In the genomic region with DNA sequence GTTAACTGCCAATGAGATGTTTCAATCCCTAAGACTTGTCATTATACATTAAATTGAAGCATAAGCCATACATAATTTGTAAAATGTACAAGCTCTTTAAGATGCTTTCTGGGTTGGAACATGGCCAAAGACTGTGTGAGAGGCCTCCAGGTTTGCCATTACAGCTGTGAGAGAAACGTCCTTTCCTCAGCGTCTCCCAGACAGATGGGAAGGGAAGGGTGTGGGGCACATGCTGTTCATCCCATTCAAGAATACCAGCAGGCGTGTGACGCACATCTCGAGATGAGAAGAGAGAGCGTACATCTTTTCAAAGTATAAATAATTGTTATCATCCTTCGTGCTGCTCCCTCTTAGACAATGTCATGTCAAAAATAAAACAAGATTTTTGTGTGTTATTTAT, we compare ENCODE assay signal across 25 mouse cellular contexts. TPM values are rescaled to one million over a fixed set of nuclear protein-coding genes. Genes with fewer than 3 reads are reported as not detected.
DNase-seq lines count a peak whose midpoint lies in the region; ATAC-seq and TF ChIP-seq lines count a peak whose summit lies in the region.
"Had no signal": no experiment of that assay in that cellular context is flagged by ENCODE, and none has a peak within 500 bp of the region (broad histone marks: within the 10 kb centered on the region; RNA-seq: fewer than 3 reads in every experiment).

No protein-coding gene starts in this region.

- peaks cover 12% of the 10 kb centered on the region for H3K9me3 ChIP-seq in embryonic facial prominence, embryonic 14.5 days (ENCODE audit: control insufficient read depth, low read length)
- peaks cover 9% of the 10 kb centered on the region; the same call in 1 of the 2 replicates for H3K9me3 ChIP-seq in embryonic facial prominence, embryonic 10.5 days
- peaks cover 7% of the 10 kb centered on the region; the same call in 1 of the 2 replicates for H3K9me3 ChIP-seq in forebrain, embryonic 14.5 days (replicated peaks; ENCODE audit: control insufficient read depth, low read length)
- peaks cover 12% of the 10 kb centered on the region; the same call in 1 of the 2 replicates for H3K9me3 ChIP-seq in forebrain, embryonic 10.5 days
- no peaks in the 10 kb centered on the region for H3K9me3 ChIP-seq in midbrain, postnatal 0 days (ENCODE audit: low read length)
- peaks cover 17% of the 10 kb centered on the region for H3K9me3 ChIP-seq in midbrain, embryonic 14.5 days (ENCODE audit: control insufficient read depth, low read length)
- H3K9me3 ChIP-seq: G1E had no signal

- no peak overlapping the region for H3K9ac ChIP-seq in embryonic facial prominence, embryonic 14.5 days (ENCODE audit: low read depth, low read length)
- no peak overlapping the region for H3K9ac ChIP-seq in forebrain, embryonic 14.5 days (ENCODE audit: low read length)
- H3K9ac ChIP-seq in midbrain, postnatal 0 days (replicated peaks; ENCODE audit: low read length, poor library complexity, severe bottlenecking), result no peak overlapping the region
- no peak overlapping the region for H3K9ac ChIP-seq in midbrain, embryonic 14.5 days (replicated peaks; ENCODE audit: low read length)
- H3K9ac ChIP-seq: embryonic facial prominence, embryonic 13.5 days; forebrain, embryonic 15.5 days; forebrain, postnatal 0 days had no signal

- DNase-seq in embryonic facial prominence, embryonic 14.5 days (ENCODE audit: low spot score), result peak; percentile 45
- no peak for DNase-seq in embryonic facial prominence, embryonic 10.5 days (ENCODE audit: low spot score)
- DNase-seq in forebrain, embryonic 14.5 days (ENCODE audit: low spot score), result peak; percentile 68
- no peak for DNase-seq in forebrain, embryonic 10.5 days (ENCODE audit: extremely low spot score, low spot score)
- DNase-seq in midbrain, postnatal 0 days (ENCODE audit: low spot score), result peak; percentile 10
- DNase-seq in midbrain, embryonic 14.5 days, result no peak
- DNase-seq in lung, postnatal 25 days (ENCODE audit: low spot score), result no peak
- DNase-seq: adrenal gland, adult 8-10 months; adrenal gland, postnatal 14 days; adrenal gland, postnatal 36 days; B cell, adult 2 months; cerebellum, adult 11-12 months; cerebellum, adult 2 months; cerebellum, adult 9-10 months; cerebellum, postnatal 10 days; cerebellum, postnatal 25 days; forebrain, postnatal 0 days had no signal

- no peaks in the 10 kb centered on the region for H3K27me3 ChIP-seq in embryonic facial prominence, embryonic 14.5 days (replicated peaks; ENCODE audit: control insufficient read depth, insufficient read depth, low read length)
- no peaks in the 10 kb centered on the region for H3K27me3 ChIP-seq in embryonic facial prominence, embryonic 10.5 days (replicated peaks; ENCODE audit: low read depth, poor library complexity, severe bottlenecking)
- no peaks in the 10 kb centered on the region for H3K27me3 ChIP-seq in forebrain, embryonic 14.5 days (replicated peaks; ENCODE audit: control insufficient read depth, insufficient read depth, low read length)
- no peaks in the 10 kb centered on the region for H3K27me3 ChIP-seq in forebrain, embryonic 10.5 days (ENCODE audit: poor library complexity, severe bottlenecking)
- H3K27me3 ChIP-seq in midbrain, postnatal 0 days (ENCODE audit: insufficient read depth, low read length), result no peaks in the 10 kb centered on the region
- H3K27me3 ChIP-seq in midbrain, embryonic 14.5 days (ENCODE audit: control insufficient read depth, insufficient read depth, low read length), result no peaks in the 10 kb centered on the region
- H3K27me3 ChIP-seq: CH12.LX; embryonic facial prominence, embryonic 13.5 days; forebrain, embryonic 15.5 days; Patski had no signal

- TF ChIP-seq CTCF in midbrain, postnatal 0 days (IDR thresholded peaks at IDR 0.05), result no peak

- no peaks in the 10 kb centered on the region; the same call in 1 of the 2 replicates for H3K4me1 ChIP-seq in embryonic facial prominence, embryonic 14.5 days (ENCODE audit: control insufficient read depth, insufficient read depth, low read length)
- H3K4me1 ChIP-seq in embryonic facial prominence, embryonic 10.5 days, result no peaks in the 10 kb centered on the region
- no peaks in the 10 kb centered on the region for H3K4me1 ChIP-seq in forebrain, embryonic 14.5 days (ENCODE audit: control insufficient read depth, insufficient read depth, low read length)
- H3K4me1 ChIP-seq in forebrain, embryonic 10.5 days, result peaks cover under 1% of the 10 kb centered on the region; the same call in 1 of the 2 replicates
- H3K4me1 ChIP-seq in midbrain, postnatal 0 days (ENCODE audit: insufficient read depth, low read length), result no peaks in the 10 kb centered on the region
- H3K4me1 ChIP-seq in midbrain, embryonic 14.5 days (ENCODE audit: control insufficient read depth, insufficient read depth, low read length), result no peaks in the 10 kb centered on the region
- H3K4me1 ChIP-seq: embryonic facial prominence, embryonic 13.5 days; forebrain, embryonic 15.5 days had no signal

- no peak overlapping the region for H3K4me2 ChIP-seq in embryonic facial prominence, embryonic 14.5 days (ENCODE audit: low read depth, low read length)
- no peak overlapping the region for H3K4me2 ChIP-seq in forebrain, embryonic 14.5 days (ENCODE audit: low read length)
- no peak overlapping the region for H3K4me2 ChIP-seq in midbrain, postnatal 0 days (ENCODE audit: low read depth, low read length, poor library complexity, severe bottlenecking)
- H3K4me2 ChIP-seq in midbrain, embryonic 14.5 days (ENCODE audit: low read length), result no peak overlapping the region
- H3K4me2 ChIP-seq: embryonic facial prominence, embryonic 13.5 days; forebrain, embryonic 15.5 days had no signal

- no peak for ATAC-seq in embryonic facial prominence, embryonic 14.5 days (ENCODE audit: low read depth)
- ATAC-seq in forebrain, embryonic 14.5 days, result 0 out of 2 replicates have a peak, but pooled peaks have one; percentile 57
- no peak for ATAC-seq in midbrain, postnatal 0 days (ENCODE audit: low FRiP score)
- no peak for ATAC-seq in midbrain, embryonic 14.5 days (ENCODE audit: low FRiP score, low TSS enrichment)
- ATAC-seq: activated CD4-positive, CD25-positive, alpha-beta regulatory T cell, adult 4 months; CD4-positive, CD25-positive, alpha-beta regulatory T cell, adult 4 months; forebrain, embryonic 15.5 days; forebrain, postnatal 0 days; Patski had no signal

- WGBS in embryonic facial prominence, embryonic 14.5 days, result 64% methylated on average over 7 of the region's 7 CpGs
- 81% methylated on average over 7 of the region's 7 CpGs for WGBS in embryonic facial prominence, embryonic 10.5 days
- WGBS in forebrain, embryonic 14.5 days, result 44% methylated on average over 7 of the region's 7 CpGs
- 74% methylated on average over 7 of the region's 7 CpGs for WGBS in forebrain, embryonic 10.5 days
- WGBS in midbrain, postnatal 0 days, result 44% methylated on average over 7 of the region's 7 CpGs
- 51% methylated on average over 7 of the region's 7 CpGs for WGBS in midbrain, embryonic 14.5 days

- no peak overlapping the region for H3K27ac ChIP-seq in embryonic facial prominence, embryonic 14.5 days (replicated peaks; ENCODE audit: low read depth, low read length)
- no peak overlapping the region for H3K27ac ChIP-seq in embryonic facial prominence, embryonic 10.5 days (replicated peaks)
- no peak overlapping the region for H3K27ac ChIP-seq in forebrain, embryonic 14.5 days (ENCODE audit: low read depth, low read length)
- no peak overlapping the region for H3K27ac ChIP-seq in forebrain, embryonic 10.5 days
- H3K27ac ChIP-seq in midbrain, postnatal 0 days (ENCODE audit: low read depth, low read length), result no peak overlapping the region
- no peak overlapping the region for H3K27ac ChIP-seq in midbrain, embryonic 14.5 days (replicated peaks; ENCODE audit: low read depth, low read length)
- H3K27ac ChIP-seq: embryonic facial prominence, embryonic 13.5 days; forebrain, embryonic 15.5 days had no signal

- H3K36me3 ChIP-seq in embryonic facial prominence, embryonic 14.5 days (ENCODE audit: control insufficient read depth, insufficient read depth, low read length), result peaks cover 51% of the 10 kb centered on the region
- H3K36me3 ChIP-seq in embryonic facial prominence, embryonic 10.5 days (replicated peaks), result peaks cover 41% of the 10 kb centered on the region
- peaks cover 30% of the 10 kb centered on the region for H3K36me3 ChIP-seq in forebrain, embryonic 14.5 days (ENCODE audit: control insufficient read depth, insufficient read depth, low read length)
- H3K36me3 ChIP-seq in forebrain, embryonic 10.5 days (replicated peaks), result peaks cover 30% of the 10 kb centered on the region
- peaks cover 14% of the 10 kb centered on the region; the same call in 1 of the 2 replicates for H3K36me3 ChIP-seq in midbrain, postnatal 0 days (ENCODE audit: insufficient read depth, low read length)
- peaks cover 35% of the 10 kb centered on the region for H3K36me3 ChIP-seq in midbrain, embryonic 14.5 days (ENCODE audit: control insufficient read depth, insufficient read depth, low read length)

- no peak overlapping the region for H3K4me3 ChIP-seq in embryonic facial prominence, embryonic 14.5 days (ENCODE audit: low read depth, low read length)
- no peak overlapping the region for H3K4me3 ChIP-seq in embryonic facial prominence, embryonic 10.5 days
- H3K4me3 ChIP-seq in forebrain, embryonic 14.5 days (ENCODE audit: low read depth, low read length), result no peak overlapping the region
- no peak overlapping the region for H3K4me3 ChIP-seq in forebrain, embryonic 10.5 days
- no peak overlapping the region for H3K4me3 ChIP-seq in midbrain, postnatal 0 days (ENCODE audit: low read depth, low read length)
- no peak overlapping the region for H3K4me3 ChIP-seq in midbrain, embryonic 14.5 days (replicated peaks; ENCODE audit: low read depth, low read length)
- H3K4me3 ChIP-seq: embryonic facial prominence, embryonic 13.5 days; forebrain, embryonic 15.5 days had no signal

RNA-seq across cellular contexts. Expression of a gene that starts 12.5 kb away (rescaled TPM):
- polyA plus RNA-seq in embryonic facial prominence, embryonic 14.5 days (2014; fragmentation: Nextera tagmentation; extraction: Ambion mirVana), result 5.8 and 7.8 TPM in 2 replicates
- polyA plus RNA-seq in embryonic facial prominence, embryonic 10.5 days (2016; fragmentation: Nextera tagmentation; extraction: Ambion mirVana), result 6.0 and 7.0 TPM in 2 replicates
- 2.3 and 3.2 TPM in 2 replicates for polyA plus RNA-seq in forebrain, embryonic 14.5 days (2014; fragmentation: Nextera tagmentation; extraction: Ambion mirVana)
- polyA plus RNA-seq in forebrain, embryonic 10.5 days (2016; fragmentation: Nextera tagmentation; extraction: Ambion mirVana), result 5.0 and 5.3 TPM in 2 replicates
- 4.6 TPM in 1 of 2 replicates, not detected in the other for total RNA-seq in midbrain, postnatal 0 days (2014; rRNA removed)
- polyA plus RNA-seq in midbrain, postnatal 0 days (2015; fragmentation: Nextera tagmentation; extraction: Ambion mirVana), result 1.5 and 1.8 TPM in 2 replicates
- polyA plus RNA-seq in midbrain, embryonic 14.5 days (2014; fragmentation: Nextera tagmentation; extraction: Ambion mirVana), result 0.77 and 1.9 TPM in 2 replicates

RNA-seq across cellular contexts. Expression of a gene that starts 21.8 kb away (rescaled TPM):
- 0.60 and 0.96 TPM in 2 replicates for polyA plus RNA-seq in embryonic facial prominence, embryonic 14.5 days (2014; fragmentation: Nextera tagmentation; extraction: Ambion mirVana)
- polyA plus RNA-seq in embryonic facial prominence, embryonic 10.5 days (2016; fragmentation: Nextera tagmentation; extraction: Ambion mirVana), result 0.21 and 0.70 TPM in 2 replicates
- 3.9 and 4.0 TPM in 2 replicates for polyA plus RNA-seq in forebrain, embryonic 14.5 days (2014; fragmentation: Nextera tagmentation; extraction: Ambion mirVana)
- 0.37 and 0.81 TPM in 2 replicates for polyA plus RNA-seq in forebrain, embryonic 10.5 days (2016; fragmentation: Nextera tagmentation; extraction: Ambion mirVana)
- total RNA-seq in midbrain, postnatal 0 days (2014; rRNA removed), result 4.5 and 5.8 TPM in 2 replicates
- 6.9 and 7.2 TPM in 2 replicates for polyA plus RNA-seq in midbrain, postnatal 0 days (2015; fragmentation: Nextera tagmentation; extraction: Ambion mirVana)
- 2.7 and 3.3 TPM in 2 replicates for polyA plus RNA-seq in midbrain, embryonic 14.5 days (2014; fragmentation: Nextera tagmentation; extraction: Ambion mirVana)
- total RNA-seq: adrenal gland, adult 18-20 months; adrenal gland, adult 8-10 months; adrenal gland, postnatal 14 days; adrenal gland, postnatal 36 days; CH12.LX had no signal
- polyA plus RNA-seq: activated CD4-positive, CD25-positive, alpha-beta regulatory T cell, adult 4 months; CD4-positive, CD25-positive, alpha-beta regulatory T cell, adult 4 months; embryonic facial prominence, embryonic 13.5 days; G1E; Patski had no signal

RNA-seq across cellular contexts. Expression of a gene that starts 54.5 kb away (rescaled TPM):
- 66.9 and 67.7 TPM in 2 replicates for polyA plus RNA-seq in embryonic facial prominence, embryonic 14.5 days (2014; fragmentation: Nextera tagmentation; extraction: Ambion mirVana)
- polyA plus RNA-seq in embryonic facial prominence, embryonic 10.5 days (2016; fragmentation: Nextera tagmentation; extraction: Ambion mirVana), result 34.7 and 35.3 TPM in 2 replicates
- polyA plus RNA-seq in forebrain, embryonic 14.5 days (2014; fragmentation: Nextera tagmentation; extraction: Ambion mirVana), result 109 TPM in 2 replicates
- 38.0 and 39.7 TPM in 2 replicates for polyA plus RNA-seq in forebrain, embryonic 10.5 days (2016; fragmentation: Nextera tagmentation; extraction: Ambion mirVana)
- 25.9 and 26.4 TPM in 2 replicates for total RNA-seq in midbrain, postnatal 0 days (2014; rRNA removed)
- polyA plus RNA-seq in midbrain, postnatal 0 days (2015; fragmentation: Nextera tagmentation; extraction: Ambion mirVana), result 61.9 and 63.5 TPM in 2 replicates
- 97.2 and 102 TPM in 2 replicates for polyA plus RNA-seq in midbrain, embryonic 14.5 days (2014; fragmentation: Nextera tagmentation; extraction: Ambion mirVana)

RNA-seq across cellular contexts. Expression of a gene that starts 54.6 kb away (rescaled TPM):
- polyA plus RNA-seq in embryonic facial prominence, embryonic 14.5 days (2014; fragmentation: Nextera tagmentation; extraction: Ambion mirVana), result 0.21 and 0.56 TPM in 2 replicates
- polyA plus RNA-seq in embryonic facial prominence, embryonic 10.5 days (2016; fragmentation: Nextera tagmentation; extraction: Ambion mirVana), result 0.11 and 0.18 TPM in 2 replicates
- polyA plus RNA-seq in forebrain, embryonic 14.5 days (2014; fragmentation: Nextera tagmentation; extraction: Ambion mirVana), result 0.46 and 0.74 TPM in 2 replicates
- polyA plus RNA-seq in forebrain, embryonic 10.5 days (2016; fragmentation: Nextera tagmentation; extraction: Ambion mirVana), result 0.29 and 0.30 TPM in 2 replicates
- 0.22 and 0.66 TPM in 2 replicates for total RNA-seq in midbrain, postnatal 0 days (2014; rRNA removed)
- 0.16 and 0.38 TPM in 2 replicates for polyA plus RNA-seq in midbrain, postnatal 0 days (2015; fragmentation: Nextera tagmentation; extraction: Ambion mirVana)
- 0.36 and 0.66 TPM in 2 replicates for polyA plus RNA-seq in midbrain, embryonic 14.5 days (2014; fragmentation: Nextera tagmentation; extraction: Ambion mirVana)

Comparison
In these comparisons a context has a peak if more than half of its experiments do, and no peak if none do; other contexts are left out.
1. DNase-seq: peak in embryonic facial prominence, embryonic 14.5 days (single experiment), forebrain, embryonic 14.5 days (single experiment) and midbrain, postnatal 0 days (single experiment); none in embryonic facial prominence, embryonic 10.5 days (single experiment), forebrain, embryonic 10.5 days (single experiment), midbrain, embryonic 14.5 days (single experiment) and lung, postnatal 25 days (single experiment).